Mouse (Mus musculus) gastrocnemius, postnatal 4 days (tissue): ENCODE measurements around the gene Zfp26. TPM values are rescaled to one million over a fixed set of nuclear protein-coding genes. Genes with fewer than 3 reads are reported as not detected.

Experiments
- total RNA-seq, 2 experiments: library from RNA; stranded (reverse); gene quantifications; 2 replicates each; pipeline ENCODE4 v1.2.3; 2021

Gene Zfp26
- total RNA-seq, 2 experiments from 2014 or later = 19.5 to 23.2 TPM

Other genes starting within 250 kb of the Zfp26 start
- not detected for gene Olfr871, start 248.0 kb downstream of the Zfp26 start, total RNA-seq
- not detected for gene Olfr872, start 223.0 kb downstream of the Zfp26 start, total RNA-seq
- not detected for gene Olfr39, start 177.8 kb downstream of the Zfp26 start, total RNA-seq
- gene Olfr873, start 161.6 kb downstream of the Zfp26 start, total RNA-seq = not detected
- under 1 TPM in 1 of 2 experiments, not detected in 1; 0.27 TPM for gene Olfr18, start 124.1 kb downstream of the Zfp26 start, total RNA-seq
- 10 to 100 TPM in 1 of 2 experiments, 1 to 10 TPM in 1; 9.5 to 14.1 TPM for gene Zfp560, start 75.0 kb downstream of the Zfp26 start, total RNA-seq
- 10 to 100 TPM; 15.9 to 19.6 TPM for gene Zfp426, start 32.6 kb upstream of the Zfp26 start, total RNA-seq
- 10 to 100 TPM; 50.7 to 54.5 TPM for gene Zfp266, start 61.3 kb upstream of the Zfp26 start, total RNA-seq
- gene Zfp846, start 121.1 kb upstream of the Zfp26 start, total RNA-seq = 1 to 10 TPM; 6.9 to 7.8 TPM
- gene Ubl5, start 182.7 kb upstream of the Zfp26 start, total RNA-seq = 100 to 1,000 TPM; 178 to 190 TPM
- 10 to 100 TPM; 15.1 to 17.2 TPM for gene Fbxl12, start 184.6 kb upstream of the Zfp26 start, total RNA-seq
- 10 to 100 TPM; 17.3 to 18.6 TPM for gene Pin1, start 191.9 kb upstream of the Zfp26 start, total RNA-seq